Mouse (Mus musculus) embryonic facial prominence, embryonic 13.5 days (tissue): ENCODE results near the gene Crisp3. TPM values are rescaled to one million over a fixed set of nuclear protein-coding genes. Genes with fewer than 3 reads are reported as not detected.
"Not testable (repeated sequence)": the region's sequence is repeated elsewhere in the genome, so short reads cannot be mapped to it uniquely, and the experiment has no call there.

Experiments used
- ATAC-seq: fragments of 200-750 bp; cut with Nextera tagmentation; 2 replicates; pipeline ENCODE4 v1.8.0; 2017; ENCODE audit warnings: low read depth; ENCODE audit not compliant: insufficient number of reproducible peaks, insufficient read depth, low FRiP score, low TSS enrichment
- H3K27ac ChIP-seq: fragments of 300-500 bp; sonication (generic); 2 replicates; pipeline ENCODE4 v1.5.1; 2015; ENCODE audit warnings: moderate library complexity, mild to moderate bottlenecking, inconsistent platforms
- H3K27me3 ChIP-seq: fragments of 300-500 bp; sonication (generic); 2 replicates; pipeline ENCODE4 v1.6.1; 2015; ENCODE audit warnings: mild to moderate bottlenecking, inconsistent platforms
- H3K36me3 ChIP-seq: fragments of 300-500 bp; sonication (generic); 2 replicates; pipeline ENCODE4 v1.6.1; 2015; ENCODE audit warnings: mild to moderate bottlenecking, inconsistent platforms
- H3K4me1 ChIP-seq: fragments of 300-500 bp; sonication (generic); 2 replicates; pipeline ENCODE4 v1.6.1; 2015; ENCODE audit warnings: inconsistent platforms
- H3K4me2 ChIP-seq: fragments of 300-500 bp; sonication (generic); 2 replicates; pipeline ENCODE4 v1.6.1; 2015; ENCODE audit warnings: moderate library complexity, mild to moderate bottlenecking, inconsistent platforms
- H3K4me3 ChIP-seq: fragments of 300-500 bp; sonication (generic); 2 replicates; pipeline ENCODE4 v1.5.1; 2015; ENCODE audit warnings: mild to moderate bottlenecking, inconsistent platforms
- H3K9ac ChIP-seq: fragments of 300-500 bp; sonication (generic); 2 replicates; pipeline ENCODE4 v1.6.1; 2015; ENCODE audit warnings: mild to moderate bottlenecking, inconsistent platforms
- H3K9me3 ChIP-seq: fragments of 300-500 bp; sonication (generic); 2 replicates; pipeline ENCODE4 v1.6.1; 2016; ENCODE audit warnings: inconsistent platforms
- WGBS: fragments of 180-500 bp; shearing (Covaris S2); methylation state at CpG from one replicate; pipeline ENCODE4 v1.1.7; 2015; ENCODE audit warnings: mixed read lengths; 5-methylcytosine and 5-hydroxymethylcytosine counted together
- polyA plus RNA-seq: library from polyadenylated mRNA; unstranded; fragments of >200 nt; fragmentation: Nextera tagmentation; extraction: Ambion mirVana; gene quantifications from 2 replicates; pipeline ENCODE4 v1.2.1, GENCODE M21; 2015

Crisp3 gene
- not detected in 2 replicates for polyA plus RNA-seq

GRCm38 (mm10) chr17:40242135-40242534 is at the start of gene Crisp3:
Gene Crisp3, minus strand, starts transcription at chr17:40242288.
- H3K9ac ChIP-seq = no peak within 1 kb of the TSS
- H3K4me1 ChIP-seq = no peaks in the 10 kb centered on the region
- no peaks in the 10 kb centered on the region for H3K9me3 ChIP-seq
- no peak within 1 kb of the TSS for H3K27ac ChIP-seq
- no peak within 1 kb of the TSS for H3K4me2 ChIP-seq
- no peak within 1 kb of the TSS for H3K4me3 ChIP-seq
- H3K27me3 ChIP-seq = no peaks in the 10 kb centered on the region
- no peaks in the 10 kb centered on the region for H3K36me3 ChIP-seq
- ATAC-seq = no peak

GRCm38 (mm10) chr17:40285435-40285834 is 43.3 kb upstream of the Crisp3 start:
- no peak overlapping the region for H3K9ac ChIP-seq
- WGBS = 75% methylated on average over 2 of the region's 2 CpGs
- H3K27ac ChIP-seq = no peak overlapping the region
- ATAC-seq = no peak
- no peak overlapping the region for H3K4me2 ChIP-seq
- no peak overlapping the region for H3K4me3 ChIP-seq
- no peaks in the 10 kb centered on the region for H3K9me3 ChIP-seq
- H3K27me3 ChIP-seq = no peaks in the 10 kb centered on the region
- no peaks in the 10 kb centered on the region for H3K36me3 ChIP-seq
- H3K4me1 ChIP-seq = no peaks in the 10 kb centered on the region

GRCm38 (mm10) chr17:40275519-40275918 is 33.4 kb upstream of the Crisp3 start:
- Histone ChIP-seq H3K36me3 (no peaks in the 10 kb centered on the region), H3K27ac (no peak overlapping the region), H3K27me3 (no peaks in the 10 kb centered on the region), H3K9me3 (no peaks in the 10 kb centered on the region), H3K4me2 (no peak overlapping the region), H3K4me3 (no peak overlapping the region), H3K9ac (no peak overlapping the region), H3K4me1 (no peaks in the 10 kb centered on the region)
- no peak for ATAC-seq
- 68% methylated on average over 1 of the region's 1 CpGs for WGBS

DNA sequence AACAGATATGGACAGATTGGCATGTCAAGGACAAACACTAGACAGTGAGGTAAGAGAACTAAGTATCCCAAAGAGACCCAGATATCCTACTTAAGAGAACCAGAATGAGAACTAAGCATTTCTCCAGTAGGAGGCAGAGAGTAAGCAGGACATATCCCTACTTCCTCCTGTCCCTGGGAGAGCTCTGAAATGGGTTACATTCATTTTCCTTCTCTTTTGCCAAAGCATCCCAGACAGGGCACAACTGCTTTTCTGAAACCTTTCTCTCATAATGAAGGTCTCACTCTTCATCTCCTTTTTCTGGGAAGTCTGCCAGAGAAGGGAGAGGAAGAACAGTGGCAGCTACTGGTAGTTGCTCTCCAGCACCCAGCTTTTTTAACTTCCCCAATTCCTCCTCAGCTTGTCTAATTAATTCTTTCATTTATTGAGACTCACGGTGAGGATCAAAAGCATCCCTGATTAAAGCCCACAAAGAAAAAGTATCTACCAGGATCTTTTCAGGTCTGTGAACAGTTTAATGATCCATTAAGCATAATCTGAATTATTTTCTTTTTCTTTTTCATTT is 32.9 kb upstream of the Crisp3 start:
- Histone ChIP-seq H3K4me1 (no peaks in the 10 kb centered on the region), H3K4me3 (no peak overlapping the region), H3K4me2 (no peak overlapping the region), H3K36me3 (no peaks in the 10 kb centered on the region), H3K9ac (no peak overlapping the region), H3K9me3 (no peaks in the 10 kb centered on the region), H3K27ac (no peak overlapping the region), H3K27me3 (no peaks in the 10 kb centered on the region)
- WGBS = 48% methylated on average over 1 of the region's 1 CpGs
- no peak for ATAC-seq

GRCm38 (mm10) chr17:40252487-40252886 is 10.4 kb upstream of the Crisp3 start:
- Histone ChIP-seq H3K4me1 (no peaks in the 10 kb centered on the region), H3K4me2 (no peak overlapping the region), H3K27me3 (no peaks in the 10 kb centered on the region), H3K36me3 (no peaks in the 10 kb centered on the region), H3K4me3 (no peak overlapping the region), H3K9me3 (no peaks in the 10 kb centered on the region), H3K9ac (no peak overlapping the region), H3K27ac (no peak overlapping the region)
- 91% methylated on average over 1 of the region's 1 CpGs for WGBS
- no peak for ATAC-seq

DNA sequence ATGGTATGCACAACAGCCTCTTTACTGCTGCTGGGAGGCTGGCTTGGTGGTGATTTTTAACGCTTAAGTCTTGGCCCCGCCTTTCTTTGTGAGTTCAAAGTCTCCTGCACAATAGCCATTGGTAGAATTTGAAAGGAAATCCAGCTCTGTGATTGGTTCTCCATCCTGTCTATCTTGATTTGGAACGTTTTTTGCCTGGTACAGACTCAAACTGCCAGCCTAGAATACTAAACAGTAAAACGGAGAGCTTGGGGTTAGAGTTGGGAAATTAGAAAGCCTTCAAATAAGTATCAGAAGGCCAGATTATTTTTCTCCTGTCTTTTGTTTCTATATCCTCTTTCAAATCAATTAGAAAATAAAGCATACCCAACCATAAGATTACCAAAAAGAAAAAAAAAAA is 33.5 kb downstream of the Crisp3 start, which contains the start of gene Pgk2:
Pgk2 (minus strand) TSS at position 101 of the 400 bp plus-strand sequence.
- Histone ChIP-seq H3K9ac (no peak within 1 kb of the TSS), H3K4me2 (no peak within 1 kb of the TSS), H3K4me1 (no peaks in the 10 kb centered on the region), H3K36me3 (no peaks in the 10 kb centered on the region), H3K27ac (no peak within 1 kb of the TSS), H3K27me3 (no peaks in the 10 kb centered on the region), H3K4me3 (no peak within 1 kb of the TSS), H3K9me3 (no peaks in the 10 kb centered on the region)
- 77% methylated on average over 4 of the region's 4 CpGs for WGBS
- no peak for ATAC-seq

DNA sequence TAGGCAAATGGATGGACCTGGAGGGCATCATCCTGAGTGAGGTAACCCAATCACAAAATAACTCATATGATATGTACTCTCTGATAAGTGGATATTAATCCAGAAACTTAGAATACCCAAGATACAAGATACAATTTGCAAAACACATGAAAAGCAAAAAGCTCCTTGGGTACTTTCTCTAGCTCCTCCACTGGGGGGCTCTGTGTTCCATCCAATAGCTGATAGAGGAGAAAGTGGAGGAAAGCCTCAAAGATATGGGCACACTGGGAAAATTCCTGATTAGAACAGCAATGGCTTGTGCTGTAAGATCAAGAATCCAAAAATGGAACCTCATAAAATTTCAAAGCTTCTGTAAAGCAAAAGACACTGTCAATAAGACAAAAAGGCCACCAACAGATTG is 40.3 kb downstream of the Crisp3 start:
- H3K9me3 ChIP-seq, ATAC-seq, H3K9ac ChIP-seq, H3K4me1 ChIP-seq, H3K36me3 ChIP-seq, H3K4me3 ChIP-seq, H3K27me3 ChIP-seq, H3K27ac ChIP-seq, H3K4me2 ChIP-seq: not testable (repeated sequence)

DNA sequence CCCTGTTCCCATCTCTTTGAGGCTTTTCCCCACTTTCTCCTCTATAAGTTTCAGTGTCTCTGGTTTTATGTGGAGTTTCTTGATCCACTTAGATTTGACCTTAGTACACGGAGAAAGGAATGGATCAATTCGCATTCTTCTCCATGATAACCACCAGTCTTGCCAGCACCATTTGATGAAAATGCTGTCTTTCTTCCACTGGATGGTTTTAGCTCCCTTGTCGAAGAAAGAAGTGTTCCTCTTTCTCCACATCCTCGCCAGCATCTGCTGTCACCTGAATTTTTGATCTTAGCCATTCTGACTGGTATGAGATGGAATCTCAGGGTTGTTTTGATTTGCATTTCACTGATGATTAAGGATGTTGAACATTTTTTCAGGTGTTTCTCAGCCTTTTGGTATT is 51.9 kb downstream of the Crisp3 start:
- not testable (repeated sequence) for H3K4me2 ChIP-seq, H3K27me3 ChIP-seq, H3K9ac ChIP-seq, H3K9me3 ChIP-seq, H3K4me1 ChIP-seq, ATAC-seq, H3K4me3 ChIP-seq, H3K36me3 ChIP-seq, H3K27ac ChIP-seq
- 87% methylated on average over 4 of the region's 4 CpGs for WGBS

Other genes starting within 250 kb of the Crisp3 start
- not detected in 2 replicates for gene AC192777.2, start 146.8 kb downstream of the Crisp3 start, polyA plus RNA-seq
- gene Pgk2, start 33.6 kb downstream of the Crisp3 start, polyA plus RNA-seq = not detected in 2 replicates
- gene Crisp1, start 76.9 kb upstream of the Crisp3 start, polyA plus RNA-seq = 0.38 and 0.50 TPM in 2 replicates